Mouse (Mus musculus) embryonic facial prominence, embryonic 14.5 days (tissue): ENCODE measurements at regions not wholly inside any gene's neighbourhood (a gene's known extent, or its start where the extent isn't known, plus 50 kb on each side); places are given as distances from the start of the nearest gene placed in this dataset.

Experiments
- ATAC-seq: fragments of 200-750 bp; cut with Nextera tagmentation; 2 replicates; pipeline ENCODE4 v1.8.0; 2017; ENCODE audit warnings: low read depth, moderate number of reproducible peaks, moderate TSS enrichment
- DNase-seq: peaks from one replicate; pipeline ENCODE4 v3.0.0-alpha.2; 2015; ENCODE audit warnings: low spot score
- H3K27ac ChIP-seq: fragments of 300-500 bp; sonication (generic); replicated peaks from 2 replicates; pipeline ENCODE4 v1.5.1; 2014; ENCODE audit warnings: low read depth, mild to moderate bottlenecking, low read length, moderate library complexity
- H3K27me3 ChIP-seq: fragments of 300-500 bp; sonication (generic); replicated peaks from 2 replicates; pipeline ENCODE4 v1.6.1; 2014; ENCODE audit warnings: low read length; ENCODE audit not compliant: control insufficient read depth, insufficient read depth
- H3K36me3 ChIP-seq: fragments of 300-500 bp; sonication (generic); 2 replicates; pipeline ENCODE4 v1.6.1; 2014; ENCODE audit warnings: low read length, mixed read lengths; ENCODE audit not compliant: control insufficient read depth, insufficient read depth
- H3K4me1 ChIP-seq: fragments of 300-500 bp; sonication (generic); 2 replicates; pipeline ENCODE4 v1.6.1; 2014; ENCODE audit warnings: antibody characterized with exemption, low read length; ENCODE audit not compliant: control insufficient read depth, insufficient read depth
- H3K4me2 ChIP-seq: fragments of 300-500 bp; sonication (generic); 2 replicates; pipeline ENCODE4 v1.6.1; 2014; ENCODE audit warnings: low read depth, mild to moderate bottlenecking, low read length, moderate library complexity, mixed read lengths
- H3K4me3 ChIP-seq: fragments of 300-500 bp; sonication (generic); 2 replicates; pipeline ENCODE4 v1.5.1; 2014; ENCODE audit warnings: low read depth, mild to moderate bottlenecking, low read length
- H3K9ac ChIP-seq: fragments of 300-500 bp; sonication (generic); 2 replicates; pipeline ENCODE4 v1.6.1; 2014; ENCODE audit warnings: low read depth, mild to moderate bottlenecking, low read length, moderate library complexity, mixed read lengths
- H3K9me3 ChIP-seq: fragments of 300-500 bp; sonication (generic); 2 replicates; pipeline ENCODE4 v1.6.1; 2016; ENCODE audit warnings: low read length; ENCODE audit not compliant: control insufficient read depth
- WGBS: fragments of 180-500 bp; shearing (Covaris S2); extraction: QIAGEN DNeasy Blood & Tissue Kit; methylation state at CpG from one replicate; pipeline ENCODE4 v1.1.7; 2014; 5-methylcytosine and 5-hydroxymethylcytosine counted together

- no peaks in the 10 kb centered on the region for H3K27me3 ChIP-seq
- no peak overlapping the region for H3K4me2 ChIP-seq
- no peak overlapping the region for H3K9ac ChIP-seq
- H3K9me3 ChIP-seq = no peaks in the 10 kb centered on the region
- H3K27ac ChIP-seq = no peak overlapping the region
- ATAC-seq (no peak), DNase-seq (no peak)
- 64% methylated on average over 2 of the region's 2 CpGs for WGBS
- no peak overlapping the region for H3K4me3 ChIP-seq
- H3K36me3 ChIP-seq = no peaks in the 10 kb centered on the region
- no peaks in the 10 kb centered on the region for H3K4me1 ChIP-seq
Observed at GRCm38 (mm10) chr3:82652346-82652745, 104.5 kb upstream of the Npy2r start.

DNA sequence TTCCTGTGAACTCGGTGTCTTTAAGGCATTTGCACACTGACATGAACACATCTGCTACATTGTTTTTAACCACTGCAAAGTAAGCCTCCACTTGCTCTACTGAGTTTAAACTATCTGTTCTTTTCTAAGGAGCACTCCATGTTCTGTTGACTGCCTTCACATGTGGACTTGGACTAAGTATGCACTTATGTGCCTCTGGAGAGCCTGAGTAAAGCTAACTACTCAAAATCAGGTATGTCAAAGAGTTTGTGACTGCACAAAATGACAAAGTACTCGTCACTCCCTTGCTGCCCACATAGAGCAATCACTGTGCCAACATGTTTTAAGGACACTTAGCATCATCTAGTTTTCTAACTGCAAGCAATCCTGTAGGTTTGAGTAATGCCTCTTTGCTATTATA lies 92.2 kb upstream of the Npy2r start:
- WGBS = 80% methylated on average over 2 of the region's 2 CpGs
- H3K4me1 ChIP-seq = no peaks in the 10 kb centered on the region
- H3K9ac ChIP-seq = no peak overlapping the region
- no peaks in the 10 kb centered on the region for H3K36me3 ChIP-seq
- H3K27me3 ChIP-seq = no peaks in the 10 kb centered on the region
- no peaks in the 10 kb centered on the region for H3K9me3 ChIP-seq
- ATAC-seq (no peak), DNase-seq (no peak)
- H3K4me3 ChIP-seq = no peak overlapping the region
- H3K27ac ChIP-seq = no peak overlapping the region
- no peak overlapping the region for H3K4me2 ChIP-seq

DNA sequence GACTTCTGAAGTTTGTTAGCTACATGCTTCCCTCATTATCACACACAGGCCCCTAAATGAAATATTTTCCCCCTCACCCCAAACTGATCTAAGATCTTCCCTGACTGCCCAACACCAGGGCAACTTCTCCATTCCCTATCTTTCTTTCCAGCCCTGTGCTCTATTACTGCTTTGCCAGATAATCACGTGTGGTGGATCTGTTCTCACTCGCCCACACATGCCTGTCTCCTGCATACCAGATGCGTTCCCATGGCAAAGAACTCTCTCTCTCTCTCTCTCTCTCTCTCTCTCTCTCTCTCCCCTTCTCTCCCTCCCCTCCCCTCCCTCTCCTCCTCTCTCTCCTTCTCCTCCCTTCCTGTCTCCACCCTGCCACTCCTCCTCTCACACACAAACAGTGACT lies 88.8 kb upstream of the Npy2r start:
- Histone ChIP-seq H3K4me3 (no peak overlapping the region), H3K9me3 (no peaks in the 10 kb centered on the region), H3K4me1 (no peaks in the 10 kb centered on the region), H3K4me2 (no peak overlapping the region), H3K27ac (no peak overlapping the region), H3K27me3 (no peaks in the 10 kb centered on the region), H3K9ac (no peak overlapping the region), H3K36me3 (no peaks in the 10 kb centered on the region)
- WGBS = 21% methylated on average over 3 of the region's 3 CpGs
- DNase-seq (peak; percentile 67), ATAC-seq (peak; percentile 67; the same call in 1 of the 2 replicates)

DNA sequence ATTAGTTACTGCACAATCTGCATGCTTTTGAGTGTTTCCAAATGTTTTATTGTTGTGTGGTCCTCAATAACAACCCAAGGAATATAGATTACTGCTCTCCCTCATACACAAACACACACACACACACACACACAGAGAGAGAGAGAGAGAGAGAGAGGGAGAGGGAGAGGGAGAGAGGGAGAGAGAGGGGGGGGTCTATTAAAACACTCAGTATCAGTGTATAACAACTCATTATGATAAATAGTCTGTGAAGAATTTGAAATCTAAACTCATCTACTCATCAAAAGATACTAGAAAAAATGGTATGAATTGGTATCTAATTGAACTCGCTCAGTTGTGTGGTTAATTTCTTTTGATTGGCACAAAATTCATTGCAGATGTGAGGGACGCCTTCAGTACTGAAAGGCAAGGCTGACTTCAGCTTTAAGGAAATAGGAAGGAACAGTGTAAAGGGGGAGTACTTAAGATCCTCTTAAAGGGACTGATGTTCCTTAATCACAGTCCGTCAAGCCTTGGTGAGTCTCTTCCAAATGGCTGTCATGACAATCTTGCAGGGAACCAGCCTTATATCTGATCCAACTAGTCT lies 72.6 kb upstream of the Npy2r start:
- Histone ChIP-seq H3K4me3 (no peak overlapping the region), H3K36me3 (no peaks in the 10 kb centered on the region), H3K4me2 (no peak overlapping the region), H3K27ac (no peak overlapping the region), H3K27me3 (no peaks in the 10 kb centered on the region), H3K9ac (no peak overlapping the region), H3K4me1 (no peaks in the 10 kb centered on the region), H3K9me3 (no peaks in the 10 kb centered on the region)
- no peak for ATAC-seq
- 48% methylated on average over 3 of the region's 3 CpGs for WGBS
- no peak for DNase-seq

DNA sequence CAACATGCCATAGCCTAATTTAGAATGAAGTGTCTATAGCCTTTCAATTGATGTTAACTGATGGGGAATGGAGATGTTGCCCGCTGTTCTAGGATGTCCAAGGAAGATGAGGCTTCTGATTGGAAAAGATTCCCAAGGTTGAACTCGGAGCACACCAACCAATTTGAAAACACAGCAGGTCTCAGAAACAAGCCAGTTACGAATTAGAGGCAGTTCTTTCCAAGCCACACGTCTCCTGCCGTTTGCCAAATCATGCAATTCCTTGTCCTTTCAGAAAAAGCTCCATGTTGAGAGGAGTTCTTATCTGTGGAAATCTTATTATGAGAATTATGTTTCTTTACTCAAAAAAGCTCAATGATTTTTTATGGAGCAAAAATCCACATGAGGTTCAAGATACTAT lies 71.5 kb upstream of the Npy2r start:
- no peaks in the 10 kb centered on the region for H3K36me3 ChIP-seq
- no peaks in the 10 kb centered on the region for H3K4me1 ChIP-seq
- 87% methylated on average over 5 of the region's 5 CpGs for WGBS
- no peak overlapping the region for H3K4me2 ChIP-seq
- DNase-seq = no peak
- no peak overlapping the region for H3K27ac ChIP-seq
- no peak overlapping the region for H3K9ac ChIP-seq
- no peaks in the 10 kb centered on the region for H3K27me3 ChIP-seq
- H3K9me3 ChIP-seq = no peaks in the 10 kb centered on the region
- no peak overlapping the region for H3K4me3 ChIP-seq
- no peak for ATAC-seq

DNA sequence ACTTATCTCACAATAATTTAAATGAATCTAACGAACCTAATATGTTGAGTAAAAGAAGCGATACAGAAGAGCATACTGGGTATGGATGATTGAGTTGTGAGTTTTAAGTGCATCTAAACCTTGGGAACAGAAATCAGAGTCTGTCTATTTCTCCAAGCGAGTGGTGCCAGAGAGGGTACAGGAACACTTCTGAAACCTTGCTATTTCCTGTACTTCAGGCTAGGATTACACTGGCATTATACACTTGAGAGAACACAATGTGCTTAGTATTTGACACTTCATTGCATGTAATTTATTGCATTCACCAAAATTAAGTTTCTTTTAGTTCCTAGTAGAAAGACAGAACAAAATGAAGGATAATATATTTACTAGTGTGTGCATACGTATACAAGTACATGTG lies 54.0 kb upstream of the Npy2r start:
- H3K9ac ChIP-seq = no peak overlapping the region
- H3K4me1 ChIP-seq = no peaks in the 10 kb centered on the region
- H3K4me2 ChIP-seq = no peak overlapping the region
- DNase-seq (no peak), ATAC-seq (no peak)
- no peaks in the 10 kb centered on the region for H3K27me3 ChIP-seq
- H3K27ac ChIP-seq = no peak overlapping the region
- WGBS = 82% methylated on average over 4 of the region's 4 CpGs
- H3K4me3 ChIP-seq = no peak overlapping the region
- no peaks in the 10 kb centered on the region for H3K36me3 ChIP-seq
- H3K9me3 ChIP-seq = no peaks in the 10 kb centered on the region

DNA sequence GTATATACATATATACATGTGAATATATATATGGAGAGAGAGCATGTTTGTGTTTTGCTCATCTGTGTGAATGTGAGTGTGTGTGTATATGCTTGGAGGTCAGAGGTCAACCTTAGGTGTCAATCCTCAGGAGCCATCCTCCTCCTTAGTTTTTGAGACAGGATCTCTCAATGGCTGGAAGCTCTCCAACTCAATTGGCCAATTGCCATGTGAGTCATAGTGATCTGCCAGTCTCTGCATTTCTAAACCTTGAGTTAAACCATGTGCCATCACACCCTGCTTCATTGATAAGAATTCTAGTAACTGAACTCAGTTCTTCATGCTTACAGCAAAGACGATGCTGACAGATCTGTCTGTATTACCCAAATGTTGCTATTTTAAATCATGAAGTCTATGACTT lies 50.8 kb upstream of the Npy2r start:
- Histone ChIP-seq H3K4me2 (no peak overlapping the region), H3K27ac (no peak overlapping the region), H3K4me1 (no peaks in the 10 kb centered on the region), H3K27me3 (no peaks in the 10 kb centered on the region), H3K4me3 (no peak overlapping the region), H3K9ac (no peak overlapping the region), H3K36me3 (no peaks in the 10 kb centered on the region), H3K9me3 (no peaks in the 10 kb centered on the region)
- ATAC-seq (no peak), DNase-seq (no peak)
- 79% methylated on average over 1 of the region's 1 CpGs for WGBS
